Mouse (Mus musculus): ENCODE measurements around the gene Zfp280c.
A peak's percentile ranks its signal among the peaks of the same experiment; 100 is the strongest.

The Zfp280c gene

GRCm38 (mm10) chrX:48594099-48594760 is at the start of gene Zfp280c:
Gene Zfp280c (minus strand): TSS chrX:48594504.
- peak; percentile 16 to 51 for DNase-seq (ENCODE audit: low read depth in 1 of 2, low spot score in 2 of 2)

GRCm38 (mm10) chrX:48637032-48637431 is 42.7 kb upstream of the Zfp280c start:
- no peak for DNase-seq (ENCODE audit: low read depth in 1 of 2, low spot score in 2 of 2)

- DNase-seq (ENCODE audit: low read depth in 1 of 2, low spot score in 2 of 2): no peak
Measured at GRCm38 (mm10) chrX:48624054-48624420, 29.7 kb upstream of the Zfp280c start.

GRCm38 (mm10) chrX:48623379-48624053 is 29.2 kb upstream of the Zfp280c start, which contains the start of gene Slc25a14:
Gene Slc25a14 (plus strand): TSS chrX:48623413.
- DNase-seq (ENCODE audit: low read depth in 1 of 2, low spot score in 2 of 2): peak; percentile 14 to 57

- DNase-seq (ENCODE audit: low read depth in 1 of 2, low spot score in 2 of 2): no peak
Measured at GRCm38 (mm10) chrX:48623049-48623378, 28.7 kb upstream of the Zfp280c start.

- no peak for DNase-seq (ENCODE audit: low read depth in 1 of 2, low spot score in 2 of 2)
Measured at GRCm38 (mm10) chrX:48604872-48605271, 10.6 kb upstream of the Zfp280c start.

GRCm38 (mm10) chrX:48596906-48597305 is 2.6 kb upstream of the Zfp280c start:
- no peak for DNase-seq (ENCODE audit: low read depth in 1 of 2, low spot score in 2 of 2)

- DNase-seq (ENCODE audit: low read depth in 1 of 2, low spot score in 2 of 2): no peak
Measured at GRCm38 (mm10) chrX:48596053-48596452, 1.7 kb upstream of the Zfp280c start.

GRCm38 (mm10) chrX:48593721-48594098 is 594 bp downstream of the Zfp280c start:
- DNase-seq (ENCODE audit: low read depth in 1 of 2, low spot score in 2 of 2): no peak

- DNase-seq (ENCODE audit: low read depth in 1 of 2, low spot score in 2 of 2): no peak
Measured at GRCm38 (mm10) chrX:48583332-48583731, 11.0 kb downstream of the Zfp280c start.

GRCm38 (mm10) chrX:48532175-48532574 is 62.1 kb downstream of the Zfp280c start:
- DNase-seq (ENCODE audit: low read depth in 1 of 2, low spot score in 2 of 2): peak in 1 of 2 experiments; percentile 36

- DNase-seq (ENCODE audit: low read depth in 1 of 2, low spot score in 2 of 2): no peak
Measured at GRCm38 (mm10) chrX:48526435-48526834, 67.9 kb downstream of the Zfp280c start.

- DNase-seq (ENCODE audit: low read depth in 1 of 2, low spot score in 2 of 2): no peak
Measured at GRCm38 (mm10) chrX:48525866-48526265, 68.4 kb downstream of the Zfp280c start.

GRCm38 (mm10) chrX:48525332-48525731 is 69.0 kb downstream of the Zfp280c start:
- no peak for DNase-seq (ENCODE audit: low read depth in 1 of 2, low spot score in 2 of 2)

GRCm38 (mm10) chrX:48523512-48523911 is 70.8 kb downstream of the Zfp280c start:
- DNase-seq (ENCODE audit: low read depth in 1 of 2, low spot score in 2 of 2): no peak

GRCm38 (mm10) chrX:48521651-48522050 is 72.7 kb downstream of the Zfp280c start:
- no peak for DNase-seq (ENCODE audit: low read depth in 1 of 2, low spot score in 2 of 2)

- DNase-seq (ENCODE audit: low read depth in 1 of 2, low spot score in 2 of 2): no peak
Measured at GRCm38 (mm10) chrX:48519549-48520085, 74.7 kb downstream of the Zfp280c start.

GRCm38 (mm10) chrX:48518808-48519548 is 75.3 kb downstream of the Zfp280c start, which contains the start of gene Rab33a:
Gene Rab33a (plus strand): TSS chrX:48519285.
- DNase-seq (ENCODE audit: low read depth in 1 of 2, low spot score in 2 of 2): no peak

GRCm38 (mm10) chrX:48518211-48518807 is 76.0 kb downstream of the Zfp280c start:
- no peak for DNase-seq (ENCODE audit: low read depth in 1 of 2, low spot score in 2 of 2)

GRCm38 (mm10) chrX:48513824-48514223 is 80.5 kb downstream of the Zfp280c start:
- no peak for DNase-seq (ENCODE audit: low read depth in 1 of 2, low spot score in 2 of 2)

GRCm38 (mm10) chrX:48513166-48513807 is 81.0 kb downstream of the Zfp280c start, which contains the start of gene Aifm1:
Gene Aifm1 (minus strand): TSS chrX:48513563.
- DNase-seq (ENCODE audit: low read depth in 1 of 2, low spot score in 2 of 2): peak; percentile 74 to 84
